Mouse (Mus musculus) ES-CJ7 (cell line): ENCODE measurements around the gene Esyt1.
"Not testable (repeated sequence)": the region's sequence is repeated elsewhere in the genome, so short reads cannot be mapped to it uniquely, and the experiment has no call there.

ENCODE experiments used
- DNase-seq: peaks from one replicate; pipeline ENCODE4 v3.0.0; 2011; ENCODE audit warnings: low read depth, low spot score

Gene Esyt1

DNA sequence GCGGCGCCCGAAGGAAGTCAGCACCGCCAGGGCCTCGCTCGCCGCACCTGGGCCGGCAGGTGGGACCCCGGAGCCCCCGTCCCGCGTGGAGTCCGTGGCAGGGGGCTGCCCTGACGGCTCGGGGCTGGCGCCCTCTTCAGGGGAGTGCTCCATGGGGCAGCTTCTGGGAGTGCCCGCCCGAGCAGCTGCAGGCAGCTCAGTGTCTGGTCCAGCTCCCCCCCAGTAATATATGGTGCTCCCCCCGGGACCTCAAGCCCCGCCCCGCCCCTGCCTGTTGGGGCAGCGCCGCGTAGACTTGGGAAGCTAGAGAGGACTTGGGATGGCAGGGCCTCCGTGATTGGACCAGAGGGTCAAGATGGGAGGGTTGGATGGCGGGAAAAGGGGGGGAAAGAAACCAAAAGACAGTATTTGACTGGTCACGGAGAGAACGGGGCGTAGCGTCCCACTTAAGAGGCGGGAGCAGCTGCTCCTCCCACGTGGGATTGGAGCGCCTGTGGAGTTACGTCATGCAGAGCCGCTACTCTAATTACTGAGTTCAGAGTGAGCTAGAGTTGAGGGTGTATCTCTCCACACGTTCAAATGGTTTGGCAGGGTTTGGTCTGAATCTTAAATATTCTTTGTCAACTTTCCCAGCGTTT is at the start of gene Esyt1:
Gene Esyt1 (minus strand): TSS at position 201 of the 638 bp plus-strand sequence.
- DNase-seq: peak; percentile 99

DNA sequence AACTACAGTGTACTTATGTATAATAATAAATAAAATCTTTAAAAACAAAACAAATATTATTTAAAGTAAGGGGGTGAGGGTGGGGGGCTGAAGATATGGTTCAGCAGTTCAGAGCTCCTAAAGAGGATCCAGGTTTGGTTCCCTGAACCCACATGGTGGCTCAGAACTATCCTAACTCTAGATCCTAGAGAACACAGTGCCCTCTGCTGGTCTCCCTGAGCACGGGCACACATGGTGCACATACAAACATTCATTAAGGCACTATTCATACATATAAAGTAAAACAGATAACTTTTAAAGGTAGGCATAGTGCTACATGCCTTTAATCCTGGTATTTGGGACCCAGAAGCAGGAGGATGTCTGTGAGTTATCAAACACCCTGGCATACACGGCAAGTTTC is 49.4 kb upstream of the Esyt1 start:
- DNase-seq: peak; percentile 70

DNA sequence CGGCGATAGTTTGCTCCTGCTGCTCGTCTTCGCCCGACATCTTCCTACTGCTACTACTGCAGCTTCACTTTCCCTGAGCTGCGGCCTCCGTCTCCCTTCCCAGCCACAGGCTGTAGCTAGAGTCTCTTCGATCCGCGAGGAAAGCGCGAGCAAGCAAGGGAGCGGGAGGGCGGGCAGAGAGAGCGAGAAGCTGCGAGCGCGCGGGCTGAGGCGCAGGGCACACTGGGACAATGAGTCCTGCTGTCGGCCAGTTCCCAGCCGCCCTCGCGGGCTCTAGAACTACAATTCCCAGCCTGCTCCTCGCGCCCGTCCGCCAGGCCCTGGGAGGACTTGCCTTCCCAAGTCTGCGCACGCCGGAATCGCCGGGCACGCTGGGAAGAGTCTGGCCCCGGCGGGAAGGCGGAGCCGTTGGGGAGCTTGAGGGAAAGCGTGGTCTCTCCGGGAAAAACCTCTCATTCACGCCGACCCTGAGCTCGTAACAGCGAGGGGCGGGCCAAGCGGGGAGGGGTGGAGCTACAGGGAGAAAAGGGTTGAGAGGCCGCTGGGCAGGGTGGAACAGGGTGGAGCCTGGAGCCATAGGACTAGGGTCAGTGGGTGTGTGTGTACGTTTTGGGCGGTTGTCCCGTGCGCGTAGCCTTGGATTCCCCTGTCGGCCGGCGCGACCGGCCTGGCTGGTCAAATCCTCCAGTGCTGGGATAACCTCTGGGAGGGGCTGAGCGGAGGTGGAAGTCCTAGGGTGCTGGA is 40.3 kb upstream of the Esyt1 start, which contains the start of gene Pa2g4:
Gene Pa2g4 (minus strand): TSS at position 200 of the 744 bp plus-strand sequence.
- DNase-seq: peak; percentile 99

DNA sequence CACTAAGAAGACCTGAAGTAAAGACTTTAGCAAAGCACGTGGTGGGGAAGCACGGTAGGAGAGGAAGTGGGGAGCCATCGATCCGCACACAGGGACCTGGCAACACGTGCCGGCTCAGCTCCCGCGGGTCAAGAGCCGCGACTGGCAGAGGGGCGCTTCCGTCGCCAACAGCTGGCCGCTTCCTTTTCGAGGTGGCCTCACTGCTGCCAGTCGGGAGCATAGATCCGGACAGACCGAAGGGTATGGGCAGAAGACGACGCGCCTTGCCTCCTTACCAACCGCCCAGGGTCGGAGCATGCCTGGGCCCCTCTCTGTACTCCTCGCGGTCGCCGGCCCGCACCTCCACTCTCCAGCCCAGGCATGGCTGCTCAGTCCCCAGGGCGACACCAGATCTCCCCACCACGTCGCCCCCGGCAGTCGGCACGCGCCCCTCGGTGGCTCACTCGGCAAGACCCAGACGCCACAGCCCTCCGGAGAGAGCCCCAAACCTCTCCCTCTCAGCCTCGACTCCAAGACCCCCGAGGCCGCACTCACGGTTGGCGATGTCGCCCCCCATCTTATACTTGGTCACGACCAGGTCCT is 39.6 kb upstream of the Esyt1 start:
- no peak for DNase-seq

DNA sequence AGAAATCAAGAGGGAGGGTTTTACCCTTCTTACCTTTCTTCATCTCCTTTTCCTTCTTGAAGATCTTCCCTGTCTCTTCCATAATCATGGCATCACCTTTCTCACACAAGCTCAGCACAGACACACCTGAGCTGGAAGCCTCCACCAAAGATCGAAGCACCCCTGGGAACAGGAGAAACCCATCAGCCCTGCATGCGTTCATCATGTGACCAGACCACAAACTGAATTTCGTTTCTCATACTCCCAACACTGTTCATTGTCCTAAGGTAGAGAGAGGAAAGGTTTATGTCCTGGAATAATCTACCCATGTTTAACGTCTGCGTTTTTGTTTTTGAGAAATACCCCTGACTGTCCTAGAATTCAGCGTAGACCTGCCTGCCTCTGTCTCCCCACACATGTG is 37.9 kb upstream of the Esyt1 start:
- no peak for DNase-seq

DNA sequence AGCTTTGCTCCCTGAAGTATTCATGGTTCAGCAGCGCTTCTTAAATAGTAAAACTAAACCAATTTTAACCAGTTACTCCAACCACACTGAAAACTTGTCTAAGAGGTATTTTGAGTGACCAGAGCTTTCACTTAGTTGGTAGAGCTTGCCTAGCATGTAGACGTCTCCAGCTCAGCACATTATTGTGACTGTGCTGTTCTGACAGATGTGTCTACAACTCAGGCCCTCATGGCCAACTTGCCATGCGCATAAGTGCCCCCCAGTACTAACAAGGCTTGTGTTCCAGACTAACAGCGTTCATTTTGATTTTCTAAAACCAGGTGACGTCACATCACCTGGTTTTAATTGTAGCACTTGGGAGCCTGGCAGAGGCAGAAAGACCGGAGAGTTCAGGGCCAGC is 31.3 kb upstream of the Esyt1 start:
- no peak for DNase-seq

DNA sequence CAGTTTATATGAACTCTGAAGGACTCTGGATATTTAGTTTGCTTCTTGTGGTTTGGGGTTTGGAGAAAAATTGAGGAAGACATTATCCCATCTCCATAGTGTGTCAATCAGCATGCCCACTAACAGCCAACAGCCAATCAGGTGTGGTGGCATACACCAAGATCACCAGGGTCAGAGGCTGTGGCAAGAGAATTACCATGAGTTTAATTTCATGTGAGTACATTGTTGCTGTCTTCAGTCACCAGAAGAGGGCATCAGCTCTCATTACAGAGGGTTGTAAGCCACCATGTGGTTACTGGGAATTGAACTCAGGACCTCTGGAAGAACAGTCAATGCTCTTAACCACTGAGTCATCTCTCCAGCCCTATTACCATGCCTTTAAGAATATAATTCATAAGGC is 30.6 kb upstream of the Esyt1 start:
- DNase-seq: peak; percentile 78

DNA sequence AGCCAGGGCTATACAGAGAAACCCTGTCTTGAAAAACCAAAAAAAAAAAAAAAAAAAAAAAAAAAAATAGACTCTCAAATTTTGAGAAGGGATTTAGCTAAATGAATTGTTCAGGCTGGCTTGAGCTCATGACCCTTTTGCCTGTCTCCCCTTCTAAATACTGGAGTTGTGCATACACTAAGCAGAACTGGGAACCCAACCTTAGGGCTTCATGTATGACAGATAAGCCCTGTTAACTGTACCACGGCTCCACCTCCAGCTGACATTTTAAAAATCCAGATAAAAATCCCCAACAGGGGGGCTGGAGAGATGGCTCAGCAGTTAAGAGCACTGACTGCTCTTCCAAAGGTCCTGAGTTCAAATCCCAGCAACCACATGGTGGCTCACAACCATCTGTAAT is 29.9 kb upstream of the Esyt1 start:
- not testable (repeated sequence) for DNase-seq

DNA sequence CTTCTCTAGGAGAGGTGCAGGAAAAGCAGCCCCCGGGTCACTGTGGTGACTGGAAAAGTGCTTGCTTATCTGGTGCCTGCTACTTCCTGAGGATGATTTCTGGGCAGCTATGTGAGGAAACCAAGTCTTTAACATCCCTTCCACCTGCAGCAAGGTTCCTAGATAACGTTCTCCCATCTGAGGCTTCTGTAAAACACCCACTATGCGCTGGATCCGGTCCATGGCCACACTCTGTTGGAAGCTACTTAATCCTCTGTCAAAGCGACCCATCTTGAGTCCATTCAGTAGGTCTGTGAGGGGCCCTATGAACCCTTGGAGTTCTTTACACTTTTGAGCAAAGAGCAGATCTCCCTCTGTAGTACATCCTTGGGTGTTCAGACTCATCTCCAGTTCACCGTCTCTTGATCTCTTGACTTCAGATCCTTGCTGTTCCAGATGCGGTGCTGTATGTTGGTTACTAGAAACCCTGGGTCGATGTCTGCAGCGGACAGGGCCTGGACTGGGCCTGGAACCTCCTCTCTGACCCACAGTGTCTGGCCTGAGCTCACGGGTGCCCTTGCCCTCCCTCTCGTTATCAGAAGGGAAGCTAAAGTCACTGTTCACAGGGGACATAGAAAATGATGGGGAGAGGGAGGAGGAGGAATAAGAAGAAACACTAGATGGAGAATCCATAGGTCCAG is 24.6 kb upstream of the Esyt1 start:
- DNase-seq: not testable (repeated sequence)

DNA sequence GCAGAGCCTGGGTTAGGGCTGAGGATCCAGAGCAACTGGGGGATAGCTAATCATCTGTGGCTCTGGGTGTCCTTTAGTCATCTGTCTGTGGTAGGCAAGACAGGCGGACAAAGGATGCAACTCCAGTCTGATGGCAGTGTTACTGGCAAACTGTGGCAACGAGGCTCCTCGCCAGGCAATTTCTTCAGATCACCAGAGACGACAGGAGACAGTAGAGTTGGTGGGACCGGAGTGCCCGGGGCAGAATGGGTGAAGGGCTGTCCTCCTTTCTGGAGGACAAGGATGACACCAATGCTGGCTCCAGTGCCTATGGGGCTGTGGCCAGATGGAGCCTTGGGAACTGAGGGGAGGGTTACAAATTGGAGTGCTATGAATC is 24.0 kb upstream of the Esyt1 start:
- DNase-seq: not testable (repeated sequence)

DNA sequence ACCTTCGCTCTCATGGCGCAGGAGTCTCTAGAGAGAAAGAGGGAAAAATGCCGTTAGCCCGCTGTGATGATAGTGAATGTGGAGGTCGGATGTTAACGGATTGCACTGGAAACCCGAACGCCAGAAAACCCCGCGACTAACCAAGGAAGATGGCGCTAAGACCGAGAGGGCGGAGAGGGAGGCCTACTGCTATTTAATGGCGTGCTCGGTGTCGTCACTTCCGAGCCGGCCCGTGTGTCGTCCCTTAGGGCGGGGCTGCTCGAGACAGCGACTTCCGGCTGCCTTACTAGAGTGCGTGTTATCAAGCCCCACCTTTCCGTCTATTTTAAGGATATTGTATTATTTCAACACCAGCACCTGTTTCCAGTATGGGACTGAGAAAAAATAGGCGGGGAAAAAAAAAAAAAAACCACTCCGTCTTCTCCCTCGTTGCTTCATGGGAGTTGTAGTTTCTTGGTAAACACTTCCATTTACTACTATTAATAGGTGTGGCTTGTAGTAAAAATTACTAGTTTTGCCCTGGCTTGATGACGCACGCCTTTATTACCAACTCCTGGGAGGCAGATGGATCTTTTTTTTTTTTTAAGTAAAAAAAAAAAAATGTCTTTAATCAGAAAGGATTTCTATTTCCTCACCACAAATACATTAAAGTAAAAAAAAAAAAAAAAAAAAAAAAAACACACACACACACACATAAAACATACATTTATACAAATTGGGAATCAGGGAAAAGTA is 23.4 kb upstream of the Esyt1 start, which contains the start of gene Rpl41:
Gene Rpl41 (minus strand): TSS at position 359 of the 735 bp plus-strand sequence.
- DNase-seq: peak; percentile 98

DNA sequence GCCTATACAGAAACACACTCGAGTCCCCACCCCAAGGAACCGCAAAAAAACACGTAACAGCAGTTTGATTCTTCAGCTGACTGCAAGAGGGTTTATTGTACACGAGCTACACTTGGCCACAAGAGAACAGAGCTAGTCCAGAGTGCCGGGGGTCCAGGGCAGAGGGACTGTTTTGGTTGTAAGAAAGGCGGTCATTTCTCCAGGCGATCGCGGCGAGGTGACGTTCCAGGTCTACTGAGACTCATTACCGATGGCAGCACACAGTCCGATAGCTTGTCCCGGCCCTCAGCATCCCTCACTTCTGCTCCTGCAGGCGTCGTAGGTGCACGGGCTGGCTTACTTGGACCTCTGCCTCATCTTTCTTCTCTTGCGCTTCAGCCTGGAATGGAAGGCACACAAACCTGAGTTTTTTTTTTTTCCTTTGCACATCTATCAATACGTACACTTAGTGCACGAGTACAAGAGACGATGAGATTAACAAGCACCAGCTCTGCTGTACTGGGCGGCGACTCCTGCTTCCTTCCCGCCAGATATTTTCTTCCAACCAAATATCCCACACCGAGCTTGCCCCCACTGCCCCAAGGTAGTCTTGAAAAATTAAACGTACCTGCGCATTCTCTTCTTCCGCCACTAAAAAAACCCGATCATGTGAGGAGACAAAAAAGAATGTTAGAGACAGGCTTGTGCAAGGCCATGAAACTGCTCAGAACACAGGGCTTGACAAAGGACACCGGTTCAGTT is 22.6 kb upstream of the Esyt1 start:
- not testable (repeated sequence) for DNase-seq

DNA sequence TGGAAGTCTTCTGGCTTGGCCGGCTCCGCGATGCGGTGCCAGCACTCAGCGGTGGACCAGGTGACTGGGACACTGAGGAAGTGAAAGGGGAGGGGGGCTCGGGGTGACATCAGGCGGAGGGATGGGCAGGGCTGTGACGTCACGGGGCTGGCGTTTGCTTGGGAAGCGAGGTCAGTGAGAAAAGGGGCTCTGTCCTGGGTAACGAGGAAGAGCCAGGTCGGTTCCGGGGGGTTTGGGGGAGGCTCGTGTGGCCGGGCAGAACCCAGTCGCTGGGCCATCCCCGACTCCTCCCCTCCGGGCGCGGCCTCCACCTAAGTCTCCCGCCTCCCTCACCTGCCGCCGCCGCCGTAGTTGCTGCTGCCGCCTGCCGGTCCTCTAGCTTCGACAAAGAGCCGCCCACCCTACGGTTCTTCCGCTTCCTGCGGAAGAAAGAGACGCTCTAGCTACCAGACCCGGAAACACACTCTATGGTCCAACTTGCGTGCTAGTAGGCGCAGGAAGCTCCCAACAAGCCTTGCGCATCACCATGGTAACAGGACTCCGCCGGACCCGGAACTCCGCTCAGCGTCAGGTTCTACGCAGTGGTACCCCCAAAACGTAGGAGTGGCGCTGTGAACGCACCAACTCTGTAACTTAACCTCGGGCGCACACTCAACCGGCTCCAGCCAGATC is 21.8 kb upstream of the Esyt1 start, which contains the start of gene Zc3h10:
Gene Zc3h10 (minus strand): TSS at position 414 of the 672 bp plus-strand sequence.
- DNase-seq: peak; percentile 99

DNA sequence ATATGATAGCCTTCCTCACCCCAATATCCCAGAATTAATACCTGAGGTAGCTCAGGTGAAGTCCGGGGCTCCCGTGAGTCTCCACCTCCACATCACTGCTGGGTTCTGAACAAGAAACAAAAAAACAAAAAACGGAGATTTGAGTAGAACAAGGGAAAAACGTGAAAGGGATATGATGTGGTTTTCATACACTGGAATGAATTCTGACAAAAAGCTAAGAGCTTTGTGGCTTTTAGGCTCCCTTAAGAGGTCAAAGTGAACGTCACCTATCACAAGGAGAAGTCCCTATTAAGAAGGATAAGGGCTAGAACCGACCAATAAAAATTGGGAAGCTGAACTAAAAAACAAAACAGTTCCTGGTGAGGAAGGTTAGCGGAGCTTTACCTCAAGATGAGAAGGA is 21.1 kb upstream of the Esyt1 start:
- no peak for DNase-seq

DNA sequence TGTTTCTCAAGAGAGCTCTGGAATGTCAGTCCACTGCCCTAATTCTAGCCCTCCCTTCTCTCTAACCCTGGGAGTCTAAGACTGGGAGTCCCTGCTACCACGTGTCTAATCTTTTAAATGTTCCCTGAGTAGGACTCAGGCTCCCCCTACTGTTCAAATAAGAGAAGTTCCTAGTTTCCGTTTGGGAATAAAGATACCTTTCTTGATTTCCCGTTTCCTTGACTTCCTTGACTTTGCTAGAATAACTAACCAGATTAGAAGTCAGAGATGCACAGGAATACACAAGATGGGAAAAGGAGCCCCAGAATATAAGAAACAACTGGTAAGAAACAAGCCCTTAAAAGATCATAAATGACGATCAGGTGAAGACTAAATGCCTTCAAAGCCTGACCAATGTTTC is 20.7 kb upstream of the Esyt1 start:
- peak; percentile 86 for DNase-seq

DNA sequence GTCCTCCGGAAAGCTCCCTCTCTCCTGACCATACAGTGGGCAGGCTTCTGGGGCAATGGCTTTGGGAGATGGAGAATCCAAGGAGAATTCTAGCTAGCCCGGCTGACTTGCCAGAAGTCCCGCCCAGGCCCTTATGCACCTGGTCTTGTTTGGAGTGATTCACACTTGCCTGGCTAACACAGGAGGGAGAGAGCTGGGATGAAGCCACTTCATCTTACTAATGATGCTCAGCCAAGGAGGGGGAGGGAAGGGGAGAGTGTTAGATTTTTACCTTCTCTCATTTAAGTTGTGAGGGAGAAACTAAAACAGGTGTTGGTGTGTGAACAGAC is 19.9 kb upstream of the Esyt1 start:
- DNase-seq: no peak

DNA sequence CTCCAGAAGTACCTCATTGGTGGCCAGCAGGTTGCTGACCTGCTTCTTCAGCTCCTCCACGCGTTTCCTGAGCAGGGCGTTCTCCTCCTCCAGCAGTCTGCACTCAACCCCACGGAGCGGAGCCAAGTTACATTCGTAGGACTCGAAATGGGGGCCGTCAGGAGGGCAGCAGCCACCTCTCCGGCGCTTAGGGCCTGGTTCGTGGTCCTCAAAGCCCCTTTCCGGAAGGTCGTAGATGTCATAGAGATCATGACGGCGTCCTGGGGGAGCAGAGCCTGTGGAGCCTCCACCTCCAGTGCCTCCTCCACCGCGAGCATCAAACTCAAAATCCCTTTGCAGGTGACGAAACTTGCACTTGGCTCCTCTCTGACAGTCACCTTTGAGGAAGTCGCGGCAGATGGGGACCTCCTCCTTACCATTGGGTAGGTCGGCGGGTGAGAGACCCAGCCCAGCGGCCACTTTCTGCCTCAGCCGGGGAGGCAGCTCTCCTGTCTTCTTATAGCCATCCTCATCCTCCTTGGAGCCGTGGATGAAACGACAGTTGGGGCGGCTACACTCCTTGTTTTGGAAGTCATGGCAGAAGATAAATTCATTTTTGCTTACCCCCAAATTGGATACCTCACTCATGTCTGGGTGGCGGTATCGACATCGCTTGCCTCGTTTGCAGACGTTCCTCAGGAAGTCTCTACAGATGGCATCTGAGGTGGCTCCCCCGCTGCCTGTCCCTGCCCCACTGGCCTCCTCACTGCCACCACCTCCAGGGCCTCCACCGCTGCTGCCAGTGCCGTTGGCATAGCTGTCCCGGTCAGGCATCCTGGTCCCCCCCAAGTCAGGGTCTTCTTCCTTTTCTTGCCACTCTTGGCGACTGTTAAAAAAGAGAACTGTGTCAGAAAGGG is 19.3 kb upstream of the Esyt1 start:
- DNase-seq: no peak

DNA sequence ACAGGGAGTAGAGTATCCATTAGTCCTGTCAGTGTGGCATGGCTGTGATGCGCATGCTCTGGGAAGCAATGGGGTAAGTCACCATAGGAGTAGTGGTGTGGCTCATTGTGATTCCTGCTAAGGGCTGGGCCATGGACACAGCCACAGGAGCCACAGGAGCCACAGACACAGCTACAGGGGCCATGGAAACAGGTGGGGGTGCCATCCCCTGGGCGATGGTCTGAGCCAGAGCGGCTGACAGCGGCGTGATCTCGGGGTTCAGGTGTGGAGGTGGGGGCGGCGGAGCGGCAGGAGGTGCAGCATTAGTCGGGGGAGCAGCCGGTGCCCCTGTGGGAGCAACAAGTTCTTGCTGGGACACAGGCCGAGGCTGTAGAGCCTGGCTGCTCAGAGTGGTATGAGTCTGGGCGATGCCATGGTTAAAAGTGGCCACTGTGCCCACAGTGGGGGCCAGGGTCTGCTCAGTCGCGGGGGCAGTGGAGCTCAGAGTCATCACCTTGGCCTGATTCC is 18.5 kb upstream of the Esyt1 start:
- no peak for DNase-seq

DNA sequence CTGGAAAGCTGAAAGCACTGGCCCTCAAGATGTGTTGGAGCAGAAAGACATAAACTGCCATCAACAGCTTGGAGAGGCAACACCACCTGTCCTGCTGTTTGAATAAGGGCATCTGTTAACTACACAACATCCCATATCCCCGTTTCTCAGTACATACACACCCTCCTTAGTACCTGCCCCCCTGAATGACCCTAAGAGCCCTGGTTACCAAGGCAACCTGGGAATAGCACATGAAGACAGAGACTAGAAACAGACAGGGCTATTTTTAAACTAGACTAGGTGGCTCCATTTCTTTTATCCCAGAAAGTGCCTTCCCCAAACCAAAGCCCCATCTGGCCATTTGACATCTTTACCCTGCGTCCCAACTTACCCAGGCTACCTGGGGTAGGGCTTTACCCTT is 17.4 kb upstream of the Esyt1 start:
- no peak for DNase-seq
